In genomic region chr1:51468077-51468476, GRCm38 (mm10) we compare ENCODE assay signal across 19 mouse cellular contexts. TPM values are rescaled to one million over a fixed set of nuclear protein-coding genes. Genes with fewer than 3 reads are reported as not detected.
DNase-seq lines count a peak whose midpoint lies in the region; ATAC-seq lines count a peak whose summit lies in the region.
"Had no signal": no experiment of that assay in that cellular context is flagged by ENCODE, and none has a peak within 500 bp of the region (broad histone marks: within the 10 kb centered on the region; RNA-seq: fewer than 3 reads in every experiment).

No protein-coding gene starts in this region.

- intact Hi-C loops in heart, postnatal 10 days (cut with DNase I), result loop anchor here (5.0 to 10.0 kb wide), 3 partner anchors 84 to 529 kb away; no protein-coding TSS in a partner anchor

- no peak for ATAC-seq in megakaryocyte, adult 5-6 weeks (ENCODE audit: poor library complexity, severe bottlenecking)
- ATAC-seq: activated CD4-positive, CD25-positive, alpha-beta regulatory T cell, adult 4 months; forebrain, embryonic 15.5 days; midbrain, embryonic 16.5 days had no signal

- peak; percentile 22 for DNase-seq in kidney, adult 18-20 months
- no peak for DNase-seq in kidney, adult 8-10 months
- peak; percentile 51 for DNase-seq in NIH3T3 (ENCODE audit: low read depth)
- peak; percentile 48 for DNase-seq in kidney, adult 9 months
- DNase-seq in kidney, postnatal 36 days, result peak; percentile 13 to 20
- DNase-seq in heart, postnatal 10 days, result no peak
- DNase-seq: adrenal gland, postnatal 14 days; cerebellum, adult 9-10 months; gastrocnemius, postnatal 36 days; heart, postnatal 36 days; lung, adult 18-20 months; lung, postnatal 14 days; retina, postnatal 1 day; right cerebral cortex, postnatal 25 days; spleen, adult 18-20 months had no signal

RNA-seq across cellular contexts. Expression of gene Nabp1, which starts 10.1 kb away (rescaled TPM):
- 95.3 and 107 TPM in 2 replicates for total RNA-seq in megakaryocyte, adult 5-6 weeks (2015)
- total RNA-seq in megakaryocyte, adult 5-6 weeks (2017), result 277 and 321 TPM in 2 replicates
- 10 to 100 TPM; 33.1 to 36.1 TPM for total RNA-seq in heart, postnatal 10 days (2021)

Comparison
In these comparisons a context has a peak if more than half of its experiments do, and no peak if none do; other contexts are left out.
1. DNase-seq: peak in kidney, adult 18-20 months (single experiment), NIH3T3 (single experiment), kidney, adult 9 months (single experiment) and kidney, postnatal 36 days (2 of 2); none in kidney, adult 8-10 months (0 of 2) and heart, postnatal 10 days (0 of 2).